Mouse (Mus musculus): ENCODE data around the gene Fcgr1.
"Not testable (repeated sequence)": the region's sequence is repeated elsewhere in the genome, so short reads cannot be mapped to it uniquely, and the experiment has no call there.

The Fcgr1 gene

GRCm38 (mm10) chr3:96293787-96294186 is at the start of gene Fcgr1:
Fcgr1 (minus strand) TSS chr3:96293969.
- DNase-seq (ENCODE audit: low read depth, low spot score) = no peak

- DNase-seq (ENCODE audit: low read depth, low spot score) = not testable (repeated sequence)
Measured at GRCm38 (mm10) chr3:96342652-96343051, 48.9 kb upstream of the Fcgr1 start.

- not testable (repeated sequence) for DNase-seq (ENCODE audit: low read depth, low spot score)
Measured at GRCm38 (mm10) chr3:96342100-96342499, 48.3 kb upstream of the Fcgr1 start.

- peak; percentile 51 for DNase-seq (ENCODE audit: low read depth, low spot score)
Measured at GRCm38 (mm10) chr3:96340611-96341312, 47.0 kb upstream of the Fcgr1 start.

GRCm38 (mm10) chr3:96338849-96339480 is 45.2 kb upstream of the Fcgr1 start:
- no peak for DNase-seq (ENCODE audit: low read depth, low spot score)

- peak; percentile 61 for DNase-seq (ENCODE audit: low read depth, low spot score)
Measured at GRCm38 (mm10) chr3:96338043-96338442, 44.3 kb upstream of the Fcgr1 start.

GRCm38 (mm10) chr3:96337269-96337668 is 43.5 kb upstream of the Fcgr1 start:
- no peak for DNase-seq (ENCODE audit: low read depth, low spot score)

- DNase-seq (ENCODE audit: low read depth, low spot score) = no peak
Measured at GRCm38 (mm10) chr3:96336636-96337035, 42.9 kb upstream of the Fcgr1 start.

GRCm38 (mm10) chr3:96335591-96335990 is 41.8 kb upstream of the Fcgr1 start:
- DNase-seq (ENCODE audit: low read depth, low spot score) = no peak

- no peak for DNase-seq (ENCODE audit: low read depth, low spot score)
Measured at GRCm38 (mm10) chr3:96335163-96335550, 41.4 kb upstream of the Fcgr1 start.

GRCm38 (mm10) chr3:96334175-96335162 is 40.7 kb upstream of the Fcgr1 start:
- no peak for DNase-seq (ENCODE audit: low read depth, low spot score)

- DNase-seq (ENCODE audit: low read depth, low spot score) = peak; percentile 44
Measured at GRCm38 (mm10) chr3:96333396-96334174, 39.8 kb upstream of the Fcgr1 start.

GRCm38 (mm10) chr3:96332631-96333395 is 39.0 kb upstream of the Fcgr1 start:
- peak; percentile 68 for DNase-seq (ENCODE audit: low read depth, low spot score)

- no peak for DNase-seq (ENCODE audit: low read depth, low spot score)
Measured at GRCm38 (mm10) chr3:96332000-96332399, 38.2 kb upstream of the Fcgr1 start.

- DNase-seq (ENCODE audit: low read depth, low spot score) = no peak
Measured at GRCm38 (mm10) chr3:96331438-96331837, 37.7 kb upstream of the Fcgr1 start.

- no peak for DNase-seq (ENCODE audit: low read depth, low spot score)
Measured at GRCm38 (mm10) chr3:96330603-96331002, 36.8 kb upstream of the Fcgr1 start.

- DNase-seq (ENCODE audit: low read depth, low spot score) = no peak
Measured at GRCm38 (mm10) chr3:96330181-96330580, 36.4 kb upstream of the Fcgr1 start.

- no peak for DNase-seq (ENCODE audit: low read depth, low spot score)
Measured at GRCm38 (mm10) chr3:96328730-96329387, 35.1 kb upstream of the Fcgr1 start.

- peak; percentile 42 for DNase-seq (ENCODE audit: low read depth, low spot score)
Measured at GRCm38 (mm10) chr3:96328060-96328729, 34.4 kb upstream of the Fcgr1 start.

Measured in CD4-positive helper T cell, adult 2 months (primary cell).